Mouse (Mus musculus) megakaryocyte progenitor cell, adult 5-6 weeks (primary cell): ENCODE results near the gene Rrp15. TPM values are rescaled to one million over a fixed set of nuclear protein-coding genes. Genes with fewer than 3 reads are reported as not detected.

ENCODE experiments used
- ATAC-seq: replicated peaks from 2 replicates; pipeline ENCODE4 v1.8.0; 2016; ENCODE audit warnings: mild to moderate bottlenecking, moderate TSS enrichment, inconsistent platforms; ENCODE audit not compliant: poor library complexity
- total RNA-seq, 2 experiments: library from RNA; stranded (forward) in 1 of 2; stranded (reverse) in 1 of 2; fragments of 157-497, 149-512 nt in 1 of 2; fragments of 200-1000 nt in 1 of 2; gene quantifications; 2 replicates each; pipeline versions ENCODE4 v1.2.3 to v1.2.4; 2015 to 2017

Gene Rrp15
- total RNA-seq, 2 experiments from 2014 or later = 57.6 to 125 TPM

DNA sequence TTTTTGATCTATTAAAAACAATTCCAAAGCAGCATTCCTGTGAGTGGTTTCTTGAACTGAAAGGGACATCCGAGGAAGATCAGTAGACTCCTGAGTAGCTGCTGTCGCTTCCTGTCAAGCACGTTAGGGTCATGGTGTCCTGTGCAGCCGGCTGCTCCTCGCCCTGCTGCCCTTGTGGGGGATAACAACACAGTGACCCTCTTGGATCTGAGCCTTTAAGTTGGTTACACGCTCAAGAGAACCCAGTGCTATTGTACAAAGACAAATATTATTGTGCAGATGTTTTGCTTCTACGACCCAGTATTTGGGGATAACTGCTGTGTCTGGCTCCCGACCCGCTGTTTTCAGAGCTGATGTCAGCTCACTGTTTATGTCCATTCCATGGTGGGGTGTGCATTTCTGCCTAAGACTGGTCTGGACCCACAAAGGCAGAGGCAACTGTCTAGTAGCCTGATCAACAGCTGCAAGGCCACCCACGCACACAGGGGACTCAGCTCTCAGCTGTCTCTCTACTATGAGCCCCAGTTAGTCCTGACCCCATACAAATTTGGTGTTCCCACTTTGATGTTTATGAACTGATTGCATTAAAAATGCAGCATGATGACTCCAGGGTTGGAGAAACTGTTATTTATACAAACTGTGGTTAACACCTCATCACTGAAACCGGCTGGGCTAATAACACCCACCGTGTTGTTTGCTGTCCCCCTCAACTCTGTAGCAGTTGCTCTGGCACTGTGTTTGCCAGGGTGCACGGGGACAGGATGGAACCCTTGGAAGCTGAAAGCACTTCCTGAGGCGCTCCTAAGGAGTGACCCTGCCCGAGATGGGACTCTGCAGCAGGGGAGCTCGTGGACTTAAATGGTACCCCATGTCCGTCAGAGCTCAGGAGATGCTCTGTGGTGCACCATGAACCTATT, 33.9 kb downstream of the Rrp15 start:
- no peak for ATAC-seq

DNA sequence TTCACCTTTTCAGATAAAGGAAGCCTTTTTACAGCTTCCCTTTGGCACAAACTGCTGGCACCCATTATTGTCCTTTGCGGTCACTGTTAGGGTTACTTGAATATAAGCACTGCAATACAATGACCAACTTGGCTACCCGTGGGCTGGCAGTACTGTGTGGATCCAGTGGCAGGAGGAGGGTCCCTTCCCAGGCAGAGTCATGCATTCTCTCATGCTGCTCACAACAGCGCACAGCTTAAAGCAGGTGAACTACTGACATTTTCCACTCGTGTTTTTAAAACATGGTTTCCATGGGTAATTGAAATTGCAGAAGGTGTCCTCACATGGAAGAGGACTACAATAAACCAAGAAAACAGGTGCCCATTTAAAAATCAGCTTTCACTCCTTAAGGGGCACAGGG, 34.9 kb downstream of the Rrp15 start:
- ATAC-seq = no peak

- ATAC-seq = peak; percentile 67
Measured at GRCm38 (mm10) chr1:186712802-186713471, 36.2 kb downstream of the Rrp15 start.

GRCm38 (mm10) chr1:186705915-186706248, 43.3 kb downstream of the Rrp15 start, which contains the start of gene Tgfb2:
Gene Tgfb2, minus strand, starts transcription at chr1:186705989.
- peak; percentile 24 for ATAC-seq

- peak; percentile 42 for ATAC-seq
Measured at GRCm38 (mm10) chr1:186705203-186705914, 43.8 kb downstream of the Rrp15 start.

DNA sequence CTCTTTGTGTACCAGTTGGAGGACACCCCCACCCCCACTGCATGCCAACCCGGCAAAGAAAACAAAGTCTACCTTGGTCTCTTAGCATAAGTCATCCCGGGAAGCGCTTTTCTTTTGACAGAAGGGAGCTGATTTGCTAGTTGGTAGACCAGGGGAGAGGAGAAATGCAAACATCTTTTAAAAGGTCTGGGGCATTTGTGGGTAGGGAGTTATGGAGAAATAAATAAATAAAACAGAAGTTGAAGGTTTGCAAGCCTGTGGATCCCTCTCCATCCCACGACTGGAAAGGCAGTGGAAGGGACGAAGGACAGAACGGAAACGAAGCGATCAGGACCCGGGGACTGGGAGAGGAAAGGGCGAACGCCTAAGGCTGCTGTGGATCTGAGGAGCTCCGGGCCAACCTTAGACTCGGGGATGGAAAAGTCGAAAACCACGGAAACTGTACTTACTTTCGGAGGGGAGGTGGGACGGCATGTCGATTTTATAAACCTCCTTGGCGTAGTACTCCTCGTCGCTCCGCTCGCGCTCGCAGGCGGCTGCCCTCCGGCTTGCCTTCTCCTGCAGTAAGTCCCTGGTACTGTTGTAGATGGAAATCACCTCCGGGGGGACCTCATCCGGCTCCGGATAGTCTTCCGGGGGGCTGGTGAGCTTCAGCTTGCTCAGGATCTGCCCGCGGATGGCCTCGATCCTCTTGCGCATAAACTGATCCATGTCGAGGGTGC, 45.0 kb downstream of the Rrp15 start:
- ATAC-seq = peak; percentile 2; the same call in 1 of the 2 replicates

DNA sequence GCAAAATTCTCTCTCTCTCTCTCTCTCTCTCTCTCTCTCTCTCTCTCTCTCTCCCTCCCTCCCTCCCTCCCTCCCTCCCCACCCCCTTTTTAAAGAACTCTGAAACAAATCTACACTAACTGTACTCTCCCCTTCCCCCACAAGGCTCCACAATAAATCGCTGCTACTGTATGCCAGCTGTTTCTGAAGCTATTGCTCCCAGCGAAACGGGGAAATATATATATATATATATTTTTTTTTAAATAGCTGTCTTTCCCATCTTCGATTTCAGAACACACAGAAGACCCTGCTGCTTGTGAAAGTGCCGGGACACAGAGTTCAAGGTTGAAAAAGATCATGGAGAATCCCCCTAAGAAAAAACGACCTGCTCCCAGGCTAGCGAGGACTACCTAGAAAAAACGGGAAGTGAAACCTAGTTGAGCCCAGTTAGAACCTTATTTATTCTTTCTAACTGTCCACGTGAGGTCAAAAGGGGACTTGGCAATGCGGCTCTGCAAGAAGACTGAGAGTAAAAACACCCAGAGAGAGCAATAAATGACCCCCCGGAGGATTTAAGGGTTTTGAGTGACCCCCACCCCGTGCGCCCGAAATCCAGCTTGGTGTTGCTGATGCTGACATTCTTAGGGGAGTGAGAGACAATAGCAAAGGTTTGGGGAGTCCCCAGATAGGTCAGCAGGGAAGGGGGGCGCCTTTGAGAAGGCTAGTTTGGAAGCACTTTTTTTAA, 45.7 kb downstream of the Rrp15 start:
- peak; percentile 32 for ATAC-seq

DNA sequence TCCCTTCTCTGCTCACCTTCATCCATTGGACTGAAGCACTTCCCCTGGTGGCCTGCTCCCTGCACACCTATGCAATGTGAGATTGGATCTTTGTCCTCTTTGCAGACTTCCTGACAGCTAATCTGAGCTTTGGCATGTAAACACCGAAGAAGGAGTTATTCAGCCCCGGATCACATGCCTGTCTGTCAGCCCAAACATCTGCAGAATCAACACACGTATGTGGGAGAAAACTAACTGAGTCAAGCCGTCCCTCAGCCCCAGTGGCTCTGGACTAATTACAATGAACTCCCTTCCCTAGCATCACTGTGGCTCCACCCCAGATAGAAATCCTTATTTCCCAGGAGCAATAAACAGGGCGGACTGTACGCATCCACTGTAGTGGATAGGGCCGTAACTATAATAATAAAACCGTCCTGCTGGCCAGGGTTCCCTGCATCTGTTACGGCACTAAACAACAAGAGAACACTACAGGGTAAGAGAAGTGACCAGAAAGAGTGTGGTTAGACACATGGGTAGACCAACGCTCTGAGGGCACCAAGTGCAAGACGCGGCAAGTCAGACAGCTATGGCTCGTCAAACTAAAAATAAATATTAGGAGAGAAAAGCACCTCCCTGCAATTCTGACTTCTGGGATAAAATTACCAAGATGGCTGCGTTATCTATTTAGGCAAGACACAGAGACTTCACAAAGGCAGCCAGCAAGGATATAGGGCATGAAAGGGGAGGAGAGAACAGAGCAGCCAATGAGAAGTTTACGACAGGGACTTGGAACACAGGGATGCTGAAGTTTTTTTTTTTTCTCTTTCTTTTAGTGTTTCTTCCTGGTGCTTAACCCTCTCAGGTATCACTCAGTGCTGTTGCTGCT, 46.5 kb downstream of the Rrp15 start:
- no peak for ATAC-seq

- ATAC-seq = no peak
Measured at GRCm38 (mm10) chr1:186701206-186701905, 47.8 kb downstream of the Rrp15 start.

- no peak for ATAC-seq
Measured at GRCm38 (mm10) chr1:186700496-186700895, 48.7 kb downstream of the Rrp15 start.

- ATAC-seq = peak; percentile 43; the same call in 1 of the 2 replicates
Measured at GRCm38 (mm10) chr1:186698583-186699338, 50.4 kb downstream of the Rrp15 start.

- ATAC-seq = no peak
Measured at GRCm38 (mm10) chr1:186696231-186696630, 52.9 kb downstream of the Rrp15 start.

GRCm38 (mm10) chr1:186695361-186695760, 53.8 kb downstream of the Rrp15 start:
- ATAC-seq = no peak

GRCm38 (mm10) chr1:186692370-186692769, 56.8 kb downstream of the Rrp15 start:
- ATAC-seq = no peak

DNA sequence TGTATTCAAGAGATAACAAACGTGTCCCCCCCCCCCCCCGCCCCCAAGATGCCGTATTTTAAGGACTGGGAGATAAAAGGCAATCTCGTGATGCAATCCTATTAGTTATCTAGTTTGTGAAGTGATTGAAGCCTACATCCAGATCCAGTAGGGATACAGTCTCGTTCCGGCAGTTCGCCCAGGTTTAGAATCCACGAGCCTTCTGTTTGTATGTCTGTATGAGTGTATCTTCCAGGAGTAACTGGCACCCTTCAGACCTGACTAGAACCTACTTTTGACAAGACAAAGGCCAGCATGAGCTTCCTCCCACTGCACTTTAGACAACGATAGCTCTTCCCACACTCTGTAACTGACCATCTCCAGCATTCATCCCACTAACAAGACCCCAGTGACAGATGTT, 57.5 kb downstream of the Rrp15 start:
- no peak for ATAC-seq

GRCm38 (mm10) chr1:186684041-186684440, 65.1 kb downstream of the Rrp15 start:
- no peak for ATAC-seq

DNA sequence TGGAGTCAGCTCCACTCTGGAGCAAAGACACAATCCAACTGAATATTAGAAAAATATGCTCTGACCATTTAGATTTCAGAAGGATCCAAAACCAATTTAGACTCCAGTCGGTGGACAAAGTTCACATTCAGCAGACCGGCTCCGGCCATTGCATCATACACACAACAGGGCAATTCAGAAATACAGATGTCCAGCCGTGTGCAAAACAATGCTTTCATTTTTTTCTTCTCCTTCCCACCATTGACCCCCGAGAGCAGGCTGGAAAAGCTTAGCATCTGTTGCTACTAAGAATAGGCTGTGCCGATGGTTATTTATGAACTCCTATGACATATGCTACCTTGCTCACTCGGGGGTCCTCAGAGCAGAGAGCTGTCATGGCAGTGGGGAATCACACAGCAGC, 66.6 kb downstream of the Rrp15 start:
- no peak for ATAC-seq

DNA sequence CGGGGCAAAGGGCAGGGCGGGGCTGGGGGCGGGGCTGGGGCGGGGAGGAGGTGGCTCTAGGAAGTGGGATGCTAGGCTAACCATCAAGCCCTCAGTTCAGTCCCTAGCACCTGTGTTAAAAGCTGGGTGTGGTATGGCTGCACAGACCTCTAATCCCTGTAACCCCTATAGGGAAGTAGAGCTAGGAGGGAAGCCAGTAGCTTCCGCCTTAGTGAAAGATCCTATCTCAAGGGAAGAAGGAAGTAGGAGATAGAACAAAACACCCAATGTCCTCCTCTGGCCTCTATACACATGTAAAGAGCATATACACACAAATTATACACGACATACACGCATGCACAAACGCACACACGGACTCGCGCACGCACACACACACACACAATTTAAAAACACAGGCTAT, 71.5 kb downstream of the Rrp15 start:
- peak; percentile 52 for ATAC-seq
